Mouse (Mus musculus): ENCODE data around the gene Ccl25.

Ccl25 gene

GRCm38 (mm10) chr8:4324983-4325750 lies at the start of gene Ccl25, which contains the start of gene Elavl1:
Ccl25 (plus strand) TSS chr8:4325210.
Elavl1 (minus strand) TSS chr8:4325413.
- DNase-seq (ENCODE audit: low spot score in 2 of 2): peak; percentile 96

- DNase-seq (ENCODE audit: low spot score in 2 of 2): peak; percentile 86 to 91
Observed at GRCm38 (mm10) chr8:4275275-4276110, 49.5 kb upstream of the Ccl25 start, which contains the start of gene Timm44. Timm44 (minus strand) TSS chr8:4275913.

GRCm38 (mm10) chr8:4276111-4276465 lies 48.9 kb upstream of the Ccl25 start:
- DNase-seq (ENCODE audit: low spot score in 2 of 2): no peak

GRCm38 (mm10) chr8:4292738-4293137 lies 32.3 kb upstream of the Ccl25 start:
- DNase-seq (ENCODE audit: low spot score in 2 of 2): no peak

- no peak for DNase-seq (ENCODE audit: low spot score in 2 of 2)
Observed at GRCm38 (mm10) chr8:4297822-4298221, 27.2 kb upstream of the Ccl25 start.

- DNase-seq (ENCODE audit: low spot score in 2 of 2): no peak
Observed at GRCm38 (mm10) chr8:4304124-4304547, 20.9 kb upstream of the Ccl25 start.

GRCm38 (mm10) chr8:4305838-4306237 lies 19.2 kb upstream of the Ccl25 start:
- DNase-seq (ENCODE audit: low spot score in 2 of 2): no peak

- DNase-seq (ENCODE audit: low spot score in 2 of 2): no peak
Observed at GRCm38 (mm10) chr8:4312104-4312503, 12.9 kb upstream of the Ccl25 start.

GRCm38 (mm10) chr8:4313254-4314124 lies 11.5 kb upstream of the Ccl25 start:
- peak; percentile 14 to 15 for DNase-seq (ENCODE audit: low spot score in 2 of 2)

GRCm38 (mm10) chr8:4314852-4315251 lies 10.2 kb upstream of the Ccl25 start:
- DNase-seq (ENCODE audit: low spot score in 2 of 2): no peak

- no peak for DNase-seq (ENCODE audit: low spot score in 2 of 2)
Observed at GRCm38 (mm10) chr8:4318124-4318523, 6.9 kb upstream of the Ccl25 start.

GRCm38 (mm10) chr8:4318796-4319572 lies 6.0 kb upstream of the Ccl25 start:
- DNase-seq (ENCODE audit: low spot score in 2 of 2): no peak

- DNase-seq (ENCODE audit: low spot score in 2 of 2): no peak
Observed at GRCm38 (mm10) chr8:4319573-4319872, 5.5 kb upstream of the Ccl25 start.

- no peak for DNase-seq (ENCODE audit: low spot score in 2 of 2)
Observed at GRCm38 (mm10) chr8:4320404-4320803, 4.6 kb upstream of the Ccl25 start.

GRCm38 (mm10) chr8:4321031-4321430 lies 4.0 kb upstream of the Ccl25 start:
- DNase-seq (ENCODE audit: low spot score in 2 of 2): no peak

- peak; percentile 68 to 79 for DNase-seq (ENCODE audit: low spot score in 2 of 2)
Observed at GRCm38 (mm10) chr8:4322470-4322869, 2.5 kb upstream of the Ccl25 start.

GRCm38 (mm10) chr8:4323917-4324316 lies 1.1 kb upstream of the Ccl25 start:
- no peak for DNase-seq (ENCODE audit: low spot score in 2 of 2)

GRCm38 (mm10) chr8:4324525-4324924 lies 485 bp upstream of the Ccl25 start:
- DNase-seq (ENCODE audit: low spot score in 2 of 2): no peak

GRCm38 (mm10) chr8:4325751-4326036 lies 684 bp downstream of the Ccl25 start:
- no peak for DNase-seq (ENCODE audit: low spot score in 2 of 2)

- no peak for DNase-seq (ENCODE audit: low spot score in 2 of 2)
Observed at GRCm38 (mm10) chr8:4329000-4329399, 4.0 kb downstream of the Ccl25 start.

GRCm38 (mm10) chr8:4333966-4334365 lies 9.0 kb downstream of the Ccl25 start:
- DNase-seq (ENCODE audit: low spot score in 2 of 2): no peak

Measured in natural killer cell, adult 2 months (primary cell).